Mouse (Mus musculus) embryo, embryonic 10.5 days (tissue): ENCODE data around the gene Traf4.

Source experiments
- DNase-seq: peaks from one replicate; pipeline ENCODE4 v3.0.0-alpha.2; 2015; ENCODE audit warnings: low spot score

The Traf4 gene

GRCm38 (mm10) chr11:78167257-78167959 lies 2.0 kb upstream of the Traf4 start:
- DNase-seq = no peak

- DNase-seq = no peak
These were observed 1.3 kb upstream of the Traf4 start for GRCm38 (mm10) chr11:78166640-78167039.

GRCm38 (mm10) chr11:78166161-78166560 lies 772 bp upstream of the Traf4 start:
- peak; percentile 20 for DNase-seq

DNA sequence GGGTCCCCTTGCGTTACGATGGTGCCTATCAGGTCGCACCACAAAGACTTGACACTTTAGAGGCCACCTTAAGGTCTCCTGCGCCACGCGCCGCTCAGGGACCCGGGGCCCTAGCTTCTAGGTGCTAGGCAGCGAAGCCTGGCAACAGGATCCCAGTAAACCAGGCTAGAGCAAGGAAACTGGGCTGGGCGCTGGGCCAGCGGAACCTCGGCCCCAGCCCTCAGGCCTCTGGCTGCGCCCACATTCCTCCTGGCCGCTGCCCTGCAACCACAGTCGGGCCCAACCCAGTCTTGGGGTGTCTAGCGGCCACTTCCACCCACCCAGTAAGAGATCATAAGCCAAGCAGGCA lies 346 bp upstream of the Traf4 start:
- DNase-seq = no peak

DNA sequence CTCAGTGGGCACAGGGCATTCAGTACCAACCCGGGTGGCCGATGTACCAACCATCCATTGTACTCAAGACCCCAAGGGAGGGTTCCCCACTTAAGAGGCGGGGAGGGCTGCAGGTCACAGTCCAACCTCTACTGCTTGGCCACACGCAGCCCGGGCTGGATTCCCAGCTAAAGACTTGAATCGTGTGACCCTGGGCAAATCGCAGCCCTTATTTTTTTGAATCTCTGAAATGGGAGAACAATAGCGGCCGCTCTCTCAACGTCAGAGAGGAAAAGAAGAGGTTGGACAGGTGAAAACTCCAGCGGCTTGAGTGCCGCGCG lies 825 bp downstream of the Traf4 start:
- DNase-seq = peak; percentile 51

DNA sequence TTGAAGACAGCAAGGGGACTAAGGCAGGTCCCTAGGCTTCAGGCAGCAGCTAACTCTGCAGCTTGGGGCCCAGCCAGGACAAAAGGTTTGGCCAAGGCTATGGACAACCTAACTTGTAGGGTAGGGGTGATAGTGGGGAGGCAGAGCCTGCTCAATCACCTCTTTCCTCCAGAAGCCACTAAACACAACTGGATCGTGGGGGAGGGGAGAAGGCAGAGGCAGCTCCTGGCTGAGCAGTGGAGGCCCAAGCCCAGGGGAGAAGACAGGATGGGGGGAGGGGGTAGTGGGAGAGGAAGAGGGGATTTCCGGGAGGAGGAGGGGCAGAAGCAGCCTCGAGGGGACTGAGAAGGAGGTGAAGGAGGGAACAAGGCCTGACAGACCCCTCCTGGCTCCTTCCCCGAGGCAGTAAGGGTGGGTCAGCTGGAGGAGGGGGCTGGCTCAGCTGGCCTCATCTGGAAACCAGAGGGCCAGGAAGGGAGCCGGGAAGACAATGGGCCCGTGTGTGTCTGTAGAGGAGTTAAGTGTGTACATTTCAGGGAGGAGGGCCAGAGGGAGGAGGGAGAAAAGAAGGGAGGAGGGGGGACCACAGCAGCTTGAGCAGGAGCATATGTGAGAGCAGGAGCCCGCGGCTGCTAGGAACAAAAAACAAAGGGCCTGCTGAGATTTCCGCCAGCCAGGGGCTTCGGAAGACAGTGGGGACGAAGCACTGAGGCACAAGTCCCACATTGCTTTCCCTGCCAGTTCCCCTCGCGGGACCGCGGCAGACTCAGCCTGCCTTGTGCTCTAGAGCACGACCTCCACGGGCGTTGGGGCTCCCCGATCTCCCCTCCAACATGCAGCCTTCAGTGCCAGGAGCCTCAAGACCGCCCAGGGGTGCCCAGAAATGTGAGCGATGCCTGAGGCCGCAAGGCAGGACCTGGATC lies 1.4 kb downstream of the Traf4 start:
- DNase-seq = peak; percentile 93

DNA sequence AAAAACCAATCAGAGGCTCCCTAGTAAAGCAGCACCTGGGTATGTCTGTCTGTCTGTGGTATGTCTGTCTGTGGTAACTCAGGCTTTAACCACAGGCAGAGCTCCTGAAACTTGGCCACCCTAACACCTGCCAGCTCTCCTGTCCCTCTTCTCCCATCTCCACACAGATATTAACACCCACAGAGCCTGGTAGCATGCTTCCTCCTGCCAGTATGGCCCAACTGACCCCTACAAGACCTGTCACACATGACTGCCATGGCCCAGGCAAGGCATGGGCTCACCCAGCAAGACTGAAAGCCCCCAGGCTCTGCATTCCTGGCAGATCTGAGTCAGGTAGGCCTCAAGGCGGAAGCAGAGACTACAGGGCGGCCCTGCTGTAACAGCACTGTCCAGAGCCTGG lies 2.3 kb downstream of the Traf4 start:
- no peak for DNase-seq

- DNase-seq = no peak
These were observed 2.9 kb downstream of the Traf4 start for GRCm38 (mm10) chr11:78162504-78162903.

GRCm38 (mm10) chr11:78161968-78162367 lies 3.4 kb downstream of the Traf4 start:
- no peak for DNase-seq

DNA sequence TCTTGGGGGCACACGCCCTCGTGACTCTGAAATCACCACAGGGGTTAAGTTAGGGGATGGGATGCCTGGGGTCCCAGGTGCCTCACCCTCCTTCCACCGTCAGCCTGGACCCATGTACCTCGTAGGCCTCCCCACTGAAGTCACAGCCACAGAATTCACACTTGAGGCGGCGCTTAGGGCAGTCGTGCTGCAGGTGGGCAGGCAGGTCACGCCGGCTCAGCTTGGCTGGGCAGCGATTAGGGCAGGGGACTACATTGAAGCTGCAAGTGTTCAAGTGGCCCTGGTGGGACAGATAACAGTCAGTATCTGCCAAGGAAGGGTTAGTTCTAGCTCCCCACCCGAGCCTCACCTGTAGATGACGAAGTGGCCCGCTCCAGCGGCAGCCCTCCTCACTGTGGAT lies 4.2 kb downstream of the Traf4 start:
- no peak for DNase-seq

DNA sequence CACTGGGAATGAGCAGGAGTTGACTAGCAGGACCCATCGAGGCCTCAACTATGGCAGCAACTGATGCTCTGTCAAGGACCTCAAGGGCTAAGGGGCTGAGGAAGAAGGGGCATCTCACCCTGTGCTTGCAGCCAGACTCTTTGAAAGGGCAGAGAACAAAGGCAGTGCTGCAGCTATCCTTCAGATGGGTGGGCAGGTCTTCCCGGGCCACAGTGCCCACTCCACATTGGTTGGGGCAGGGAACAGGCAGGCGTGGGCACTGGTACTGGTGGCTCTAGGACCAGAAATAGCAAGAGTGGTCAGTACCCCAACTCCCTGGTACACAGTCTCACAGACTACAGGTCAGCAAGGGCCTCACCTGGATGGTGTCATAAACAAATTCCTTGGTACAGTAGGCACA lies 4.7 kb downstream of the Traf4 start:
- no peak for DNase-seq

GRCm38 (mm10) chr11:78160171-78160570 lies 5.2 kb downstream of the Traf4 start:
- no peak for DNase-seq

GRCm38 (mm10) chr11:78159557-78159956 lies 5.8 kb downstream of the Traf4 start:
- no peak for DNase-seq

DNA sequence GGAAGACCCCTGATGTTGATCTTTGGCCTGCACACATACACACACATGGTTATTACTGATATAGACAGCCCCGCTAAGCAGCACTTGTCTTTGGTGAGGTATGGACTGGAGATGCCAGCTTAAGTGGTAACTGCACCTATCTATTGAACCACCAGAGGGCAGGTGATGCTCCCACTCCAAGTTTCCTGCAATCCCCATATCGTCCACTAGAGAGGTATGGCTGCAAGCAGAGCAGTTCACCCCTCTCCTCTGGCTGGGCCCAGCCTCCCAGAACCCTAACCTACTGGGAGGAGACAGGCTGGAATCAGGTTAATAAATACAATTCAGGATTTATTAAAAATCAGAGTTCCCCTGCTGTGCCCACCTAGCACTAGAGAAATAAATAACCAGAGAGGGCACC lies 6.3 kb downstream of the Traf4 start:
- DNase-seq = peak; percentile 91

DNA sequence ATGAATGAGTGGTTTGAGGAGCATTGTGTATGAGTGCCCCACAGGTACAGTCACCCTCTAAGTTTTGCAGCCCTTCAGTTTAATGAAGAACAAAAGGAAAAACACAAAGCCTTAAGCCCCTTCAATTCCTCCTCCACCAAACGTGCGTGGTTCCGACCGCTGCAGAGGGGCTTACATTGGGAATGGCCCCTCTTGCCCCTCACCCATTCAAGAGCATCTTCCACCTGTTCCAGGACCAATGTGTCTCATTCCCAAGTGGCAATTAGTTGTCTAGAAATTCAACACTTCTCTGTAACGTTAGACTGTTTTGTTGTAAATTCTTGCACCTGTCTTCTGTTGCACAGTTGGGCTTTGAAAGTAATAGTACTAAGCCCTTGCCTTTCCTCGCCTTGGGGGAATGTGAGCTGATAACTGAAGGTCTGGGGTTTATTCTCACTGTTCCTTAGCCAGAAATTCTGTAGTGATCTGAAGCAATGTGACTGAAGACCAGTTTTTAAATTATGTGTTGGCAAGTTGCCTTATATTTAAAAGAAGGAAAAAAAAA lies 9.2 kb downstream of the Traf4 start:
- no peak for DNase-seq

- no peak for DNase-seq
These were observed 9.7 kb downstream of the Traf4 start for GRCm38 (mm10) chr11:78155674-78156073.

DNA sequence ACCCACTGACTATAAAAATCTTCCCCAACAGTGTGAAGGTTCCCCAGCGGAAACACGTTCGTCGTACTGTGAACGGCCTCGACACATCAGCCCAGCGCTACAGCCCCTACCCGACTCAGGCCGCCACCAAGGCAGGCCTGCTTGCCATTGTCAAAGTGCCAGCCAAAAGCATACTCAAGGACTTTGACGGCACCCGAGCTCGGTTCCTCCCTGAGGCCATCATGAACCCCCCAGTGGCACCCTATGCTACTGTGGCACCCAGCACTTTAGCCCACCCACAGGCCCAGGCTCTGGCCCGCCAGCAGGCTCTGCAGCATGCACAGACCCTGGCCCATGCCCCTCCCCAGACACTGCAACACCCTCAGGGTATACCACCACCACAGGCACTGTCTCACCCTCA lies 11.6 kb downstream of the Traf4 start:
- DNase-seq = no peak

DNA sequence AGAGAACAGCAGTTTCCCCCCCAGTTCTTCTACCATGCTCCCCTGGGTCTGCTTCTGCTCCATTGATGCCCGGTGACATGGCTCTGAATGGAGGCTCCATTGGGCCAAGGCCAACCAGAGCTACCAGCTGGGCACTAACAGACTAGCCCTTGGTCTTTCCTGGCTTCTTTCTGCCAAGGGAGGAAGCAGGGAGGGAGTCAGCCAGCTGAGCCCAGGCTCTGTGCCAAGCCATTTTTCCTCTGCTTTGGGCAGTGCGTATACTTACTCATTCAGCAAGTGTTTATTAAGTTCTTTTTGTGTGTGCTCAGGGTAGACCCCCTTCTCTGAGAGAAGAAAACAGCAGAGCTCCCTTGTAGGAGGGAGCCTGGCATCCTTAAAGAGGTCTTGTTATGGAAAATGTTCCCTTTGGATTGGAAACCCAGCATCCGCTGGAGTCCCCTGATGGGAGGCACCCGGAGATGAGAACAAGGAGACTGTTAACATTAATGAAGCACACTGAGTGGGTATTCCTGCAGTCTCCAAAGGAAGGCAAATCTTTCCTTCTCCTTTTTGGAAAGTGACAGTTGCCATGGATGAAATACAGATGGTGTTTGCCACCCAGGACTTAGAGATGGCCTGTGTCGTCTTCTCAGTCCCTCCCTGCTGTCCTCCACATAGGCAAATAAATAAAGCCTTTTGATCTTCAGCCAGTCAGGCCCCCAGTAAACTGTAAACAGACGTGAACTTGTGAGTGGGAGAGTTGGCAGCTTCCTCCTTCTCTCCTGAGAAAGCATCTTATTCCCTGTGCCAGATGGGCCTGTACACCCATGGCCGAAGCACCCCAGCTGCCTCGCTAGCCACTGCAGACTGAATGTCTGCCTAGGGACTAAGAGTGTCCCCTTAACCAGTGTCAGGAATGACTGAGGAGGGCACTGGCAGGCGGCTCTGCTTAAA lies 12.8 kb downstream of the Traf4 start:
- no peak for DNase-seq

GRCm38 (mm10) chr11:78151161-78151560 lies 14.2 kb downstream of the Traf4 start:
- peak; percentile 64 for DNase-seq

- DNase-seq = no peak
These were observed 18.5 kb downstream of the Traf4 start for GRCm38 (mm10) chr11:78146707-78147543.

DNA sequence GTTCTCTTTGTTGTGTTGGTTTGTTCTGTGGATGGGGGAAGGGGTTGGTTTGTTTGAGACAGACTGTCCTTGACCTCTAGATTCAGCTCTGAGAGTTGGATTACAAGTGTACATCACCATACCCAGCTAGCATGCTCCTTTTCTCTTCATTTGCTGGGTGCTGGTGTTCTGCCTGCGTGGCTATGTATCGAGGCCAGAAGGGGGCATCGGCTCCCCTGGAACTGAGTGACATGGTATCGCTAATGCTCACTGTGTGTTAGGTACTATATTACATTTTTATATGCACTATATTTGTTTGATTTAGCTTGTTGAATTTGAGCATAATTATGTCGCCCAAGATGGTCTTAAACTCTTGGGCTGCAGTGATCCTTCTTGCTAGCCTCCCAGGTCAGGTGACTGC lies 19.2 kb downstream of the Traf4 start:
- DNase-seq = no peak
